Mouse (Mus musculus) mesoderm, embryonic 11.5 days (tissue): ENCODE measurements around the gene Acad9.

ENCODE experiments used
- DNase-seq: peaks from one replicate; pipeline ENCODE4 v3.0.0-alpha.2; 2012; ENCODE audit warnings: low read depth, low spot score

The Acad9 gene

DNA sequence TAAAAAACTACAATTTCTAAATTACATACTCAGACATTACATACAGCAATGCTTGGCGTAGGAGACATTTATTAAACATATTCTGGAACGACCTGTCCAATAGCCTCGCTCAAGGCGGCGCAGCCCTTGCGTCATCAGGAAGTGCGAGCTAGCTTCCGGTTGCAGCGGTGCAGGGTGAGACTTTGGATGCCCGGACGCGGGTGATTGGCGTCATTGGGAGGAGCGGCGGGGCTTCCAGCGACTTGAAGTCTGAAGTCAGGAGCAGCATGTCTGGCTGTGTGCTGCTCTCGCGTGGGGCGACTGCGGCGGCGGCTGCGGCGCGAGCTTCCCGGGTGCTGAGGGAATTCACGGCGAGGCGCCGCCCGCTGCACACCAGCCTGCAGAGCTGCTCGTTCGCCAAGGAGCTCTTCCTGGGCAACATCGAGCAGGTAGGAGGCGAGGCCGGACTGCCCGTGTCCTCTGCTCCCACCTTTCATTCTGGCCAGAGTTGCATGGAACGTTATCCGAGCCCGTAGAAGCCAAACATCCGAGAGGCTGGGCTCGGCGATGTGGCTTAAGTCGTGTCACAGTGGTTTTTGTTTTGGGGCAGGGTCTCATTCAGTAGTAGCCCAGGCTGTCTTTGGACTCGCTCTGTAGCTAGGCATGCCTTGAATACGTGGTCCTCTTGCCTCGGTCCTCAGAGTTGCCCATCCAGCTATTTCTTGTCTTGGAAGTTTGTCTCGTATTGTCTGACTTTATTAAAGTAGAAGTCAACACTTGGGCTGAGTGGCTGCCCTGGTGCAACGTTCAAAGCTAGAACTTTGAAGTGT is at the start of gene Acad9:
Gene Acad9 (plus strand): TSS at position 137 of the 809 bp plus-strand sequence.
- peak; percentile 96 for DNase-seq

DNA sequence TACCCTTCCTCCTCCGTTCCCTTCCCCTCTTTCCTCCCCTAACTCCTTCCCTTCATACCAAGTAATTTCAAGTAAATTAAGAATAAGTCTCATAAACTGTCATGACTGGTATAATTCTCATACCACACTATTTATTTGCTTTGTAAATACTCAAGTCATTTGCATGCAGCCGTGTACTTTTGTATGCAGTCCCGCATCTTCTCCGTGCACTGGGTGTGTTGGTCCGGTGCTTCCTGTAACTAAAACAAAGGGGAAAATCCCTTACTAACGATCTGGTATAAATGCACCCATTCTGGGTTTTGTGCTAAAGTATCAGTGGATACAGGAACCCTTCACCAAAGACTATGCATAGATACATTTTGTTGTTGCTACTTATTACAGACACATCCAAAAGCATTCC is 40.0 kb upstream of the Acad9 start:
- no peak for DNase-seq

DNA sequence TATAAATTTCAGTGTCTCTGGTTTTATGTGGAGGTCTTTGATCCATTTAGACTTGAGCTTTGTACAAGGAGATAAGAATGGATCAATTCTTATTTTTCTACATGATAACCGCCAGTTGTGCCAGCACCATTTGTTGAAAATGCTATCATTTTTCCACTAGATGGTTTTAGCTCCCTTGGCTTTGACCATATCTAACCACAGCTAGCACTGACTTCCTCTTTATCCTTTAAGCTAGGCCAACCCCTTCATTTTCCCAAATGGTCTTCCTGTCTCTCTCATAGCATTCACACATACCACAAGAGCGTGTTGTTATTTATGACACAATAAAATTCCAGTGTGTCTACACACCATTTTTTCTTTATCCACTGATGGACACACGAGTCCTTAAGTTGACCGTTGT is 35.8 kb upstream of the Acad9 start:
- no peak for DNase-seq

DNA sequence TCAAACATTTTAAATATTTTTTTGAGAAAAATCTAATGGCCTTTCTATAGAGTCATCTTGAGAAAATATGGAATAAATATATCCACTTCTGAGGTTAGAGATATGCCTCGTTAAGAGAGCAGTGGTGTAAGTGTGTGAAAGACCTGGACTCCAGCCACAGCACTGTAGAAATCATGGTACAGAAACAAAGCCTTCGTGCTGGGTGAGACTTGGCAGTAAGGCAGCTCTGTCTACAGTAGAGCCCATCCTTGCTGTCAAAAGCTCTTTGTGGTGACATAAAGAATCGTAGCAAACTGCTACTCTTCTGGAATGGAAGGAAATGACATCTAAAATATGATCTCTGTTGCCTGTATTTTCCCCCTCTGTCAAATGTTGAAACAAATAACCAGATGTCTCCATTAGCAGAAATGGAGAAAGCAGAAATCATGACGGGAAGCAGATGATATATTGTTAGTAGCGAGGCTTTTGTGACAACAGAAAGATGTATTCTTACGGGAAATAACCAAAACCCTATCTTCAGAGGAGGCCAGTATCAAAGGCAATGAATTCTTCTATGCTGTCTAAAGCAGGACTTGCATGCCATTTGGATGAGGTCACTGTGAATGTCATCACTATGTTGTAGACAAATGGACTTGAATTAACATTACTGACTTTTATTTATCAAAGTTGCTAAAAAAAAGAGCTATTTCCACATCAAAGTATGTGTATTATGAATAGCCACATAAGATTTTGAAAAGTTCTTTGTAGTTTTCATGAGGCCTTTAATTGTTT is 33.9 kb upstream of the Acad9 start:
- DNase-seq = peak; percentile 36

DNA sequence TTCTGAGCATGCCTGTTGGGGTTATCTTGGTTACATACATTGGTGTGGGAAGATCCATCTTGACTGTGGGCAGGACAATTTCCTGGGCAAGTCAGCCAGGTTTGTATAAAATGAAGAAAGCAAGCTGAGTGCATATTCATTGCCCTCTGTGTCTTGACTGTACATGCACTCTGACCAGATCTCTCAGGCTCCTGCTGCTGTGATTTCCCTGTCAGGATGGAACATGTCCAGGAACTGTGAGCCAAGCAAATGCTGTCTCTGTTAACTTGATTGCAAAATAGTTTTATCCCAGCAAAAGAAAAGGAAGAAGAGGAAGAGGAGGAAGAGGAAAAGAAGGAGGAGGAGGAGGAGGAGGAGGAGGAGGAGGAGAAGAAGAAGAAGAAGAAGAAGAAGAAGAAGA is 21.3 kb upstream of the Acad9 start:
- DNase-seq = no peak

DNA sequence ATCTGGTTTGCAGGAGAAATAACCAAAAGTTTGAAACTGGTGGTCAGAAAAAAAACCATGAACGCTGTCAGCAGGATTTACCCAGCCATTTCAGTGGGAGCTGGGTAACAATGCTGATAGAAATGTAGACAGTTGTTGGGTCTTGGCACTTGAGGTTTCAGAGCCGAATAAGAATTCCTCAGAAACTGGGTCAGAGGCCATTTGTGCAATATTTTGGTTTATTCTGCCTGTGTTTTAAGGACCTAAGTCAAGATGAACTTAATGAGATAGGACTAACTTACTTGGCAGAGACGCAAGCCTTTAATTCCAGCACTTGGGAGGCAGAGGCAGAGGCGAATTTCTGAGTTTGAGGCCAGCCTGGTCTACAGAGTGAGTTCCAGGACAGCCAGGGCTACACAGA is 20.7 kb upstream of the Acad9 start:
- no peak for DNase-seq

DNA sequence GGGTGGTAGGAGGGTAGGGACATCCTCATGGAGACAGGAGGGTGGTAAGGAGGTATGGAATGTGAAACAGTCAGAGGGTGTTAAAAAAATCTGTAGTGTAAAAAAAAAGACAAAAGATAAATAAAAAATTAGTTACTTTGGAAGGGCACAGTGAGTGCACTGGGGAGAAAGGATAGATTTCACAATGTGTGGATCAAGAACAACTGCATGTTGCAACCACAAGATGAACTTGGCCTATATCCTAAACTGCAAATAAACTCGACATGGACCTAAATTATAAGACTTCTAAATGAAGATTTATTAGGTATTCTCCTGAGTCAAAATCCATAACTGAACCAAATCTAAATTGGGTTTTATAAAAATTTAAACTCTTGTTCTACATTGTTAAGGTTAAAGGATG is 16.7 kb upstream of the Acad9 start:
- no peak for DNase-seq

DNA sequence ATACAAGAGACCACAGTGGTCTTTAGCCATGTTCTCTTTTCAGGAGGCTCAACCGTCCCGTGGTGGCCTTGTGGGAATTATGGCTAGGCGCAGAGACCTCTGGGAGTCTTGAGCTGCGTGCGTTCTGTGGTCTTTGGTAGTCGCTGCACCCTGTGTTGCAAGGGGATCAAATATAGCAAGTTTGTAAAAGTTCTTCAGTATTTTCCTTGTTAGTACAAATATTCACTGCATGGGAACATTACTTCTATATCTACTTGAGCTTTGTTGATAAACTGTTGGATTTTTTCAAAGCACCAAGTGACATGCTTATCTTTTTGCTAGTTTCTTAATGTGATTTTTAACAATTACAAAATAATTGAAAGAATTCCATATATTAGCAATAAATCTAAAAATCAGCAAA is 12.3 kb upstream of the Acad9 start, which contains the start of gene Ccdc144b:
Gene Ccdc144b (minus strand): TSS at position 101 of the 400 bp plus-strand sequence.
- no peak for DNase-seq

DNA sequence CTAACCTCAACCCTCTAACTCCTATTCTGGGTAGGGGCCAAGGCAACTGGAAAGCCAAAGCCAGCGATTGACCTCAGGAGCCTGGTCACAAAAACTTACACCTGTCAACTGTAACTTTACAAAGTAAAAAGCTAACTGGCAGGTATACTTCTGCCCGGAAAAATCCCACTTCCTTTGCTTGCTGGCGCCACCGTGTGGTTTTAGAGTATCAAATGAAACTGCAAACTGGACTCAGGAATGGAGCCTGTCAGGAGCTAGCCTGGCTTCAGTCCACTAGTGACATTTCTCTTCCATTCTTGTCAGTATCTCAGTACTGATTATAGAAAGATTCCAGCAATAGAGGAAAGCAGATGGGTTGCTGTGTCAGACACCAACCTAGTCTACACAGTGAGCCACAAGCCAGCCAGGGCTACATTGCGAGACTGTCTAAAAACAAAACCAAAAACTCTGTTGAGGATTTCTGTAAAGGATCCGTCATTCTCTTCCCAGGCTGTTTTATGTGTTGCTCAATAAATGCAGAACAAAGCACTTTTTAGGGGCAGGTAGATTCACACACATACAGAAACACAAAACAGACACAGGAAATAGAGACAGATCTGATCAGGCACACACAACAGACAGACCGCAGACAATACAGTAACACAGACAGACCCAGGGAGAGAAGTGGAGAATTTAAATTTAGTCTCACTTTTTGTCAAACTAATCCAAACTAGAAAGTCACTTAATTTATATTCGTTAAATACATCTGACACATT is 5.5 kb upstream of the Acad9 start:
- DNase-seq = peak; percentile 59

DNA sequence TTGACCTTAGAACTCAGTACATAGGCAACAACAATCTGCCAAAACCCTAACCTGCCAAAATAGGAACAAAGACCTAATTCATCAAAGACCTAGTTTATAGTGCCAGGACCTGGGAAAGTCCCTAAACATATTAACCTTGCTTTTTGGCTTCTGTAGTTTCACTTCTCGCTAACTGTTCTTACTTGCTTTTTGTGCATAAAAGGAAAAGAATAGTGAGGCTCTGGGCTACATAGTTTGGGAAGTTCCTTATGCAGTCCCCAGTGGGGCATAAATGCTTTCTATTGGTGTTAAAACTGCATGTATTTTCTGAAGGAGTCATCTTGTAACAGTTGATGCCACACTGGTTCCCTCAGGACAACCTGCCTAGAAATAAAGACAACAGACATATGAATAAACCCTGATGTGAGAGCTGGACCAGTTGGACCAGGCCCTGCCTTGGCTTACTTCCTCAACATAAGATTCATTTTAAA is 1.2 kb upstream of the Acad9 start:
- DNase-seq = no peak

DNA sequence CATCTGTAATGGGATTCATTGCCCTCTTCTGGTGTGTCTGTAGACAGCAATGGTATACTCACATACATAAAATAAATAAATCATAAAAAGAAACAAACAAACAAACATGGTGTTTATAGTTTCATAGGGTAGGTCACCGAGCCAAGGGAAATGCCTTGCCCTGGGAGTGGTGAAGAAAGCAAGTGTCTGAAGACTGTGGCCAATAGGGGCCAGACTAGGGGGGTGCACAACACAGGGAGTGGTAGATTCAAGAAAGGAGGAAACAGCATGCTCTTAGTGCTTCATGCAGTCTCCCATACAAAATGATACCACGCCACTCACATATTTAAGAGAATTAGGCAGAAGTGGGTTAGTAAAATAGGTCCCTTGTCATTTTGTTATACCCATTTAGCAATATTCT is 613 bp upstream of the Acad9 start:
- DNase-seq = no peak

DNA sequence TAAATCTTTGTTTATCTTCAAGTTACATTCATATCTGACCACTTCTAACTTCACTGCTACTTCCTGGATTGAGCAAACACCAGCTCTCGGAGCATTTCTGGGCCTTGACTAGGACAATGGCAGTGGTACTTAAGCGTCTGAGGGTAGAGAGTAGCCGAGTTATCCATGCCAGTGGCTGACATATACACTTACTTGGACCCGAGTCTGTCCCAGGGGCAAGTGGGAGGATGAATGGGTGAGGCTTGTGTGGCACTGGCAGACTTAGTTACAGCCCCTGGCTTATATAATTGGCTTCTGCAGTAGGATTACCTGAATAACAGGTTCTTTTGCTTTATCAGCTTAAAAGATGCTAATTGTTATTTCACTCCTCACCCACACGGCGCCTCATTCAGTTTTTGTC is 2.0 kb downstream of the Acad9 start:
- DNase-seq = no peak

DNA sequence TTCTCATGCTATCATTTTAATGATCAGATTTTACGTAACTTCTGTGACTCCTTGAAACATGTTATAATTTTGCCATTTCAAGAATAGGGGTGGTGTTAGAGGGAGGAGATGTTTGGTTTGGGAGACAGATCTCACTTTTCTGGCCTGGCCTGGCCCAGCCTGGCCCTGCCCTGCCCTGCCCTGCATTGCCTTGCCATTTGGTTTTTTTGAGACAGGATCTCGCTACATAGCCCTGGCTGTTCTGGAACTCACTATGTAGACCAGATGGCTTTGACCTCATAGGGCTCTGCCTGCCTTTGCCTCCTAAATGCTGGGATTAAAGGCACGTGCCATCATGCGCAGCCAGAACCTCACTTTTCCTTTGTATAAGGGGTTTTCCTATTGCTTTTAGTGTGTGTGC is 4.7 kb downstream of the Acad9 start:
- no peak for DNase-seq

DNA sequence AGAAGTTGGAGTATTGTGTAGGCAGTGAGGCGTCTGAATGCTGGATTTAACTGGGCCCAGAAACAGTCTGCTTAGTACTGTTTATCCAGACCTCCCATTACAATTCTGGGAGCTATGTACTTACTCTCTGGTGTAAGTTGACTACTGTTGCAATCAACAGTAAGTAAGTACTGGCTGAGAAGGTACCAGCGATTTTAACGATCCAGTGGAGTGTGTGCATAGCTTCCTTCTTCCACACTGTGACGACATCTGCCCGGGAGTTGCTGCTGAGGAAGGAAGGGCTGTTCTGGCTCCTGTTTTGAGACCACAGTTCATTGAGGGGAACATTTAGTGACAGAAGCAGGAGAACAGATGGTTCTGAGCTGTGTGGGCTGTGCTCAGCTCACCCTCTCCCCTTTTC is 5.3 kb downstream of the Acad9 start:
- no peak for DNase-seq

DNA sequence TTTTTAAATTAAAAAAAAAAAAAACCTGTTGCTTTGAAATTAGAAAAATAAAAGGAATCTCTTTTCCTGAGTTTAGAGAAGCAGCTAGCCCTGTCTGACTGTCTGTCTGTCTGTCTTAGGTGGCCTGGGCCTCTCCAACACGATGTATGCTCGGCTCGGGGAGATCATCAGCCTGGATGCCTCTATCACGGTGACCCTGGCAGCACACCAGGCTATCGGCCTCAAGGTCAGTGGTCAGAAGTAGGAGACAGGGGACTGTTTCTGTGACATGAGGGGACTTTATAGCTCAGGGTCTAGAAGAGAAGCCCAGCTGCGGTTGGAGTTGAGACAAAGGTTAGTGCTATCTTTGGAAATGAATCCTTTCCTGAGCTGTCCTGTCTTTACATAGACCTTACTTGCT is 8.5 kb downstream of the Acad9 start:
- no peak for DNase-seq

DNA sequence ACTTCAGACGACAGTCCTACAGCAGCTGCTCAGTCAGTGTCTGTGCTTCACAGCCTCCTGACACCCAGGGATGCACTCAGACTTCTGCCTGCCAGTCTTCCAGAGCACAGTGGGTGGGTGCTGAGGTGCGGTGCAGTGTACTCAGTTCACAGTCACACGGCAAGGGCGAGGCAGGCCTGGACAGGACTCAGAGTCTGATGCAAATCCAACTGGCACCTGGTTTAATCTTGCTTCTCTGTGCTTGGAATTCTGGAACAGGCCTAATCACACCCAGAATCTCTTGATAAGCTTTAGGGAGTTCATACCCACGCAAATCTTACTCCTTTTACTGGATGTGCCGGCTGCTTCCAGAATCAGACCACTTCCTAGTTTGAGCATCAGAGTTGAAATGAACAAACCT is 9.7 kb downstream of the Acad9 start:
- DNase-seq = no peak

DNA sequence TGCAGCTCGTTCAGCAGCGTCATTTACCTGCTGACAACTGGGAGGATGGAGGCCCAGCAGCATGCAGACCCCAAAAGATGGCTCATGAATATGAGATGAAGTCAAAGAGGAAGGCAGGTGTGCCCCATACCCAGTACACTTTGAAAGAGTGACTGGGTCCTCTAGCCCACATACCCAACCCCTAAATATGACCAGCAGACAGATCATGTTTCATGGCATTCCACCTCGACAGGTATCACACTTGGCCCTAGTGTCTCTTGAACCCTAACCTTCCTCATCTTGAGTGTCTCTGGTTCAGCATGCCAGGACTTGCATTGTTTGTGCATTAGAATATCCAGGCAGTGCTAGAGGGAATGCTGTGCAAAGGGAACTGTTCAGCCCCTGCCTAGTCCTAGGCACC is 11.6 kb downstream of the Acad9 start:
- DNase-seq = no peak

DNA sequence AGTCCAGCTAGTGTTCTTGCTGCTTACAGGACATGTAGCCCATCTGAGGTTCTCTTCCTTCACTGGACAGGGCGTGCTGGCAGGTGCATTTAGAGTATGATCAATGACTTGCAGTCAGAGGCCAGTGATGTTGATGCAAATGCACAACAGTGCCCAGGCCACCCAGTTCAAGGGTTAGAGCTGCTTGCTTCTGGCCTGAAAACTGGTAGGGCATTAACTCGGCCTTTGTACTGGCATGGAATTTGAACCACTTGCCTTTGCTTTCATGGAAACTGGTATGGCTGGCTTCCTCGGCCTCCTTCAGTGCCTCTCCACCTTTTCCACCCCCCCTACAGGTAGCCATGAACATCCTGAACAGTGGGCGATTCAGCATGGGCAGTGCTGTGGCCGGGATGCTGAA is 14.1 kb downstream of the Acad9 start:
- no peak for DNase-seq

DNA sequence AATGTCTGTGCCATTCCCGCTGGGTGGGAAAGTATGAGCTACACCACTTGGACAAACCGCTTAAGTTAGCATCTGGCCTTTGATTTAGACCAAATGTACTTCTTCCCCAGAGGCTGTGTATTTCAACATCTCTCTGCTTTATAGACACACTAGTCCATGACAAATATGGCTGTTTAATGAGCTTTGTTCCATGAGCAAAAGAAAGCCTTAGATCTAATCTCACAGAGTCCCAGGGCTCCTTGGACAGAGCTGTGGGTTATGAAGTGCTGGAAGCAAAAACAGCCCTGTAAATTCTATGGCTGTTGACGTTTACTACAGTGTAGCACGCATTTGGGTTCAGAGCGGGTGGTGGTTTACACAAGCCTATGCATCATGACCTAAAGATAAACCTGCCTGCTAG is 15.0 kb downstream of the Acad9 start:
- DNase-seq = no peak

DNA sequence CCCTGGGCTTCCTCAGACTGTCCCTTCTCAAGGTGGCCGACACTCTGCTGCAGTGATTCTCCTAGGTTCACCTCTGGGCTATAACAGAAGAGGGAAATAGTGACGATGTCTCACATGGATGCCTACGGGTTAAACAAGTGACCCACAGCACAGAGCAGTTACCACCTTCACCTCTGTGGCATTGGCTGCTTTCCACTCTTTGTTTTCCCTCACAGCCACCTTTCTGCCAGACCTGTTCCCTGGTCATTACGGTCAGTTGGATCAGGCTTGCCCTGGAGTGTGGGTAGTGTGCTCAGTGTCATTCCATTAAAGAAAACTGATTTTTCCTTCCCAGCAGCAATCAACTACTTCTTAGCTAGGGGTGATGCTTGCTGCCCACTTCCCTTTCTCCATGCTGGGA is 17.1 kb downstream of the Acad9 start:
- DNase-seq = no peak

DNA sequence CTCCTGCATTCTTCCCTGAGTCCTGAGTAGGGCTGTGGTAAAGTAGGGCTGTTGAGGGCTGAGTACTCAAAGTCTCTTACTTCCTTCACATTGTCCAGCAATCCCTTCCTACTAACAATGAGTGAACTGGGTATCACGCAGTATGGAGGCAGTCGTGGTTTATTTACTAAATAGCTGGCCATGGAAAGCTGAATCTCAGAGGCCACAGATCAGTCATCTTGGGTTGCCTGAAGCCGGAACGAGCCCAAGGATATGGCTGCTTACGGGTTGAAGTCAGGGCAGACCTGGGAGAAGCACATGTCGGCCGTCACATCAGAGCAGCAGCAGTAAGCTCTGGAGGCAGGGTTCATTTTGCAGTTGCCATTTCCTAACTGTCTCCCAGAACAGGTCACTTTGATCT is 17.6 kb downstream of the Acad9 start:
- DNase-seq = no peak

DNA sequence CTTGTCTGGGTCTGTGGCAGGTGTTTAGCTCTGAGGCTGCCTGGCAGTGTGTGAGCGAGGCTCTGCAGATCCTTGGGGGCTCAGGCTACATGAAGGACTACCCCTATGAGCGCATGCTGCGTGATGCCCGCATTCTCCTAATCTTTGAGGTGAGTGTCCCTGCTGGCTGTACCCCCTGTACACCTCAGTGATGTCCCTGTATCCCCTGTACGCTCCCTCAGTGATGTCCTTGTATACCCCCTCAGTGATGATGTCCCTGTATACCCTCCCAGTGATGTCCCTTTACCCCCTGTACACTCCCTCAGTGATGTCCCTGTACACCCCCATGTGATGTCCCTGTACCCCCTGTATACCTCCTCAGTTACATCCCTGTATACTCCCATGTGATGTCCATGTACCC is 19.6 kb downstream of the Acad9 start:
- no peak for DNase-seq
